Mouse (Mus musculus) ES-E14 (cell line): ENCODE data around the gene Slc26a10. TPM values are rescaled to one million over a fixed set of nuclear protein-coding genes. Genes with fewer than 3 reads are reported as not detected.
A peak's percentile ranks its signal among the peaks of the same experiment; 100 is the strongest.

Experiments used
- DNase-seq: peaks from one replicate; pipeline ENCODE4 v3.0.0-alpha.2; 2013; ENCODE audit warnings: low read depth, low spot score
- H3K27ac ChIP-seq: 2 replicates; pipeline ENCODE4 v1.5.1; 2012; ENCODE audit warnings: low read depth, mild to moderate bottlenecking, low read length, moderate library complexity, mixed read lengths; ENCODE audit not compliant: poor library complexity, insufficient read depth, severe bottlenecking
- H3K36me3 ChIP-seq: 2 replicates; pipeline ENCODE4 v1.6.1; 2012; ENCODE audit warnings: mild to moderate bottlenecking, low read length, moderate library complexity, mixed read lengths; ENCODE audit not compliant: control insufficient read depth, poor library complexity, insufficient read depth, severe bottlenecking
- H3K4me1 ChIP-seq, 2 experiments: fragments of 150-350 bp in 1 of 2; sonication (generic) in 1 of 2; 2 replicates each; pipeline ENCODE4 v1.6.1; 2012; ENCODE audit warnings: low read length in 2 of 2, mild to moderate bottlenecking in 1 of 2, mixed read lengths in 1 of 2; ENCODE audit not compliant: control insufficient read depth in 2 of 2, insufficient read depth in 2 of 2, poor library complexity in 1 of 2
- H3K4me3 ChIP-seq, 2 experiments: fragments of 150-350 bp in 1 of 2; sonication (generic) in 1 of 2; 2 replicates each; pipeline ENCODE4 v1.5.1; 2012; ENCODE audit warnings: low read length in 2 of 2, low read depth in 1 of 2, mild to moderate bottlenecking in 1 of 2, mixed read lengths in 1 of 2; ENCODE audit not compliant: insufficient read depth in 1 of 2, poor library complexity in 1 of 2, severe bottlenecking in 1 of 2
- H3K9ac ChIP-seq: 2 replicates; pipeline ENCODE4 v1.6.1; 2012; ENCODE audit warnings: low read depth, mild to moderate bottlenecking, low read length, mixed read lengths; ENCODE audit not compliant: poor library complexity, insufficient read depth, severe bottlenecking
- H3K9me3 ChIP-seq: fragments of 150-350 bp; sonication (generic); 2 replicates; pipeline ENCODE4 v1.6.1; 2012; ENCODE audit warnings: low read depth, mild to moderate bottlenecking, low read length; ENCODE audit not compliant: control insufficient read depth, insufficient read depth
- CHD2 ChIP-seq: IDR thresholded peaks from 2 replicates; pipeline ENCODE4 v1.6.1; 2014; ENCODE audit warnings: mild to moderate bottlenecking, low read depth, low read length, inconsistent platforms
- HCFC1 ChIP-seq: IDR thresholded peaks from 2 replicates; pipeline ENCODE4 v1.6.1; 2012; ENCODE audit warnings: low read length, inconsistent platforms, borderline replicate concordance; ENCODE audit not compliant: insufficient read depth
- MAFK ChIP-seq: IDR thresholded peaks from 2 replicates; pipeline ENCODE4 v1.6.1; 2014; ENCODE audit warnings: mild to moderate bottlenecking, low read depth, low read length, inconsistent platforms; ENCODE audit not compliant: insufficient read depth
- ZC3H11A ChIP-seq: IDR thresholded peaks from 2 replicates; pipeline ENCODE4 v1.6.1; 2012; ENCODE audit warnings: low read depth, mild to moderate bottlenecking, inconsistent platforms, low read length, borderline replicate concordance
- ZNF384 ChIP-seq: IDR thresholded peaks from 2 replicates; pipeline ENCODE4 v1.6.1; 2012; ENCODE audit warnings: low read depth, low read length, inconsistent platforms
- in situ Hi-C, 2 experiments: fragments of 600-800 bp; cut with MboI; formaldehyde crosslinking; loops; one replicate each; pipeline ENCODE4 v1.15.1; 2025; ENCODE audit warnings: low sequenced_read_pairs in 2 of 2, inconsistent platforms in 1 of 2; ENCODE audit not compliant: unreplicated experiment in 2 of 2
- total RNA-seq: library from RNA; depleted of rRNA; stranded (reverse); fragments of 300-350 nt; gene quantifications from 2 replicates; pipeline ENCODE4 v1.2.3, GENCODE M21; 2012

The Slc26a10 gene
- total RNA-seq, 1 experiment: 7.4 TPM

- no peak for TF ChIP-seq ZC3H11A
- no peak for TF ChIP-seq MAFK
- TF ChIP-seq HCFC1: no peak
- TF ChIP-seq ZNF384: no peak
- TF ChIP-seq CHD2: no peak
- peaks cover 5 to 27% of the 10 kb centered on the region in 2 experiments for H3K4me1 ChIP-seq
- peak overlapping the region; percentile 30 to 47; a peak in 2 of 4 replicates for H3K4me3 ChIP-seq
- no peaks in the 10 kb centered on the region for H3K9me3 ChIP-seq
- in situ Hi-C loops: no loop called here
- no peak for DNase-seq
- H3K9ac ChIP-seq: no peak overlapping the region
- no peaks in the 10 kb centered on the region; the same call in 1 of the 2 replicates for H3K36me3 ChIP-seq
- no peak overlapping the region for H3K27ac ChIP-seq
Measured at GRCm38 (mm10) chr10:127178286-127179027, 2.0 kb downstream of the Slc26a10 start.

- peak overlapping the region; percentile 30 to 47; a peak in 3 of 4 replicates for H3K4me3 ChIP-seq
- H3K27ac ChIP-seq: no peak overlapping the region
- H3K9ac ChIP-seq: no peak overlapping the region; the same call in 1 of the 2 replicates
- in situ Hi-C loops: no loop called here
- peaks cover 5 to 22% of the 10 kb centered on the region in 2 experiments for H3K4me1 ChIP-seq
- H3K36me3 ChIP-seq: no peaks in the 10 kb centered on the region
- H3K9me3 ChIP-seq: no peaks in the 10 kb centered on the region
- DNase-seq: peak; percentile 93
- TF ChIP-seq ZNF384 (no peak), HCFC1 (no peak), MAFK (no peak), CHD2 (no peak), ZC3H11A (no peak)
Measured at GRCm38 (mm10) chr10:127177719-127178118, 2.7 kb downstream of the Slc26a10 start.

- in situ Hi-C loops: no loop called here
- peaks cover 5 to 22% of the 10 kb centered on the region in 2 experiments for H3K4me1 ChIP-seq
- H3K4me3 ChIP-seq: peak overlapping the region in 1 of 2 experiments; percentile 62; a peak in 1 of 4 replicates
- TF ChIP-seq ZNF384 (no peak), ZC3H11A (no peak), HCFC1 (no peak), MAFK (no peak), CHD2 (no peak)
- no peaks in the 10 kb centered on the region for H3K9me3 ChIP-seq
- no peak for DNase-seq
- no peak overlapping the region; the same call in 1 of the 2 replicates for H3K9ac ChIP-seq
- H3K36me3 ChIP-seq: no peaks in the 10 kb centered on the region
- H3K27ac ChIP-seq: no peak overlapping the region
Measured at GRCm38 (mm10) chr10:127177235-127177634, 3.2 kb downstream of the Slc26a10 start.

GRCm38 (mm10) chr10:127176756-127177155, 3.7 kb downstream of the Slc26a10 start:
- H3K9ac ChIP-seq: no peak overlapping the region
- DNase-seq: no peak
- H3K36me3 ChIP-seq: no peaks in the 10 kb centered on the region
- in situ Hi-C loops: no loop called here
- no peak for TF ChIP-seq HCFC1
- no peak for TF ChIP-seq ZC3H11A
- no peak for TF ChIP-seq CHD2
- no peak for TF ChIP-seq MAFK
- TF ChIP-seq ZNF384: no peak
- H3K4me1 ChIP-seq: peaks cover 5 to 22% of the 10 kb centered on the region in 2 experiments
- no peak overlapping the region for H3K27ac ChIP-seq
- H3K4me3 ChIP-seq: peak overlapping the region; percentile 42 to 62
- no peaks in the 10 kb centered on the region for H3K9me3 ChIP-seq
